Mouse (Mus musculus): ENCODE data around the gene Pdcd7. TPM values are rescaled to one million over a fixed set of nuclear protein-coding genes. Genes with fewer than 3 reads are reported as not detected.

Pdcd7 gene
- polyA plus RNA-seq, 1 experiment: 9.9 TPM

DNA sequence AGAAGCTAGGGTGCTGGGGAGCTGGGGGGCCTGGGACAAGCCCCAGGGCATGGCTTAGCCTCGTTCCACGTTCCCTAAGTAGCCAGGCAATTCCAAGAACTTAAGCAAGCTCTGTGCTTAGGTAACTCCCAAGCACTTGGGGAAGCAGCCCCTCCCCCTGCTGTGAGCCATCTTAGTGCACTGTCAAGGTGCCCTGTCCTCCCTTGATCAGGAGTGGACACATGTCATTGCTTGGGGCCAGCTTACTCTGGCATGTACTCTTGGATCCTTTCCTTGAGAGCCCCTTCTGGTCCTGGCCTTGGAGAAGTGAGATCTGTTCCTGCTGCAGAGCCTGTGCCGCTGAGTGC is 36.8 kb downstream of the Pdcd7 start:
- no peak for DNase-seq (ENCODE audit: low read depth in 1 of 2, low spot score in 2 of 2)
- no peaks in the 10 kb centered on the region for H3K36me3 ChIP-seq (ENCODE audit: control insufficient read depth, insufficient read depth, low read length)
- no peaks in the 10 kb centered on the region for H3K4me1 ChIP-seq (ENCODE audit: control insufficient read depth, insufficient read depth, insufficient read length)
- WGBS: 77% methylated on average over 3 of the region's 3 CpGs
- no peak overlapping the region for H3K4me3 ChIP-seq (ENCODE audit: extremely low read depth, insufficient read depth, insufficient read length)
- no peaks in the 10 kb centered on the region for H3K27me3 ChIP-seq (ENCODE audit: control insufficient read depth, insufficient read depth, low read length)
- TF ChIP-seq POLR2A (IDR thresholded peaks at IDR 0.05; ENCODE audit: low read depth, low read length) (no peak), CTCF (IDR thresholded peaks at IDR 0.05; ENCODE audit: extremely low read depth, insufficient read depth, insufficient read length, insufficient replicate concordance) (no peak)
- H3K27ac ChIP-seq (ENCODE audit: insufficient read depth, low read length): no peak overlapping the region

DNA sequence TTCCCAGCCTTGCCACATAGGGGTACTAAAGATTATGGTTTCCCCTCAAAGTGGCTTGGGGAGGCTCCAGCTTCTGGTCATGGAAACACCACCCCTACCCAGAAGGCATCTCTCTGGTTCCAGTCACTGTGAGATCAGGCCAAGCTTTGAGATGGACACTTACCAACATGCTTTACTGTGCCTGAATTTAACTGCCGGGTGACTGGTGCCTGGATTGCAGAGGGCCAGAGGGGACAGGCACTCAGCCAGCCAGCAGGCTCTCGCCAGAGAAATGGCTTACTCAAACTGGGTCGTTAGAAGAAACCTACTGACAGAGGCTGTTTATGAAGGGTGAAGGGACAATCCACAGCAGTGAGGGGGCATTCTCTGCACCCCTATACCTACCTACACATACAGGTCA is 38.4 kb downstream of the Pdcd7 start:
- DNase-seq (ENCODE audit: low read depth in 1 of 2, low spot score in 2 of 2): no peak
- no peaks in the 10 kb centered on the region for H3K27me3 ChIP-seq (ENCODE audit: control insufficient read depth, insufficient read depth, low read length)
- no peaks in the 10 kb centered on the region for H3K36me3 ChIP-seq (ENCODE audit: control insufficient read depth, insufficient read depth, low read length)
- TF ChIP-seq POLR2A (IDR thresholded peaks at IDR 0.05; ENCODE audit: low read depth, low read length) (no peak), CTCF (IDR thresholded peaks at IDR 0.05; ENCODE audit: extremely low read depth, insufficient read depth, insufficient read length, insufficient replicate concordance) (no peak)
- no peaks in the 10 kb centered on the region for H3K4me1 ChIP-seq (ENCODE audit: control insufficient read depth, insufficient read depth, insufficient read length)
- no peak overlapping the region for H3K27ac ChIP-seq (ENCODE audit: insufficient read depth, low read length)
- WGBS: 77% methylated on average over 3 of the region's 3 CpGs
- H3K4me3 ChIP-seq (ENCODE audit: extremely low read depth, insufficient read depth, insufficient read length): no peak overlapping the region

DNA sequence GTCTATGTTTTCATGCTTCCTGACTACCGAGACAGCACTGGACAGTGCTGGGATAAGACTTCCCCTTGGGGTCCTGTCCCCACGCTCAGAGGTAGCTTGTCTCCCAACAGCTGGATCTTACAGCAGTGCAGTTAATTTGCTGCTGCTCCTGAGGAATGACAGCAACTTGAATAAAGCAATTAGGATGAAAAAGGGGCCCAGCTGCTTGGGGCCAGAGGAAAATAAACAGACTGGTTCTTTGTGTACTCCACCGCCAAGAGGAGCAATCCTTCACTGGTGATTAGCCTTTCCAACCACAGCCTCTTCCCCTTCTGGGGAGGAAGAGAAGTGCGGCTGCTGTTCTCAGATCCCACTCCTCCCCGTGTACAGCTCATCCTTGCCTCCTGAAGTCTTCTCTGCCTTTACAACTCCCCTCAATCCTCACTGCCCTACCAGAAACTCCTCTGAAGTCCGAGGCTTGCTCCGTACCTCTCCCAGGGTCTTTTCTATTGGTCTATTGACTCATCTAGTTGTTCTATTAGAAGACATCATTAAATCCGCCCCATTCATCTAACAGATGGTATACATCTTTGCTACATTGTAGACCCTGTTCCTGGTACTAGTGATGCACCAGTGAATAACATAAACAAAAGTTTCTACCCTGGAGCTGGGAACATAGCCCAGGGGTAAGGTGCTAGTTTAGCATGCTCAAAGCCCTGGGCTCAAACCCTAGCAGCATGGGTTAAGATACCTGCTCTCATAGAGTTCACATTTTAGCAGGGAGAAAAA is 40.7 kb downstream of the Pdcd7 start:
- Histone ChIP-seq H3K4me3 (ENCODE audit: extremely low read depth, insufficient read depth, insufficient read length) (no peak overlapping the region), H3K27ac (ENCODE audit: insufficient read depth, low read length) (no peak overlapping the region), H3K36me3 (ENCODE audit: control insufficient read depth, insufficient read depth, low read length) (no peaks in the 10 kb centered on the region), H3K4me1 (ENCODE audit: control insufficient read depth, insufficient read depth, insufficient read length) (peaks cover 7% of the 10 kb centered on the region), H3K27me3 (ENCODE audit: control insufficient read depth, insufficient read depth, low read length) (peaks cover 8% of the 10 kb centered on the region)
- DNase-seq (ENCODE audit: low read depth in 1 of 2, low spot score in 2 of 2): no peak
- 55% methylated on average over 8 of the region's 8 CpGs for WGBS
- no peak for TF ChIP-seq POLR2A (IDR thresholded peaks at IDR 0.05; ENCODE audit: low read depth, low read length)
- no peak for TF ChIP-seq CTCF (IDR thresholded peaks at IDR 0.05; ENCODE audit: extremely low read depth, insufficient read depth, insufficient read length, insufficient replicate concordance)

DNA sequence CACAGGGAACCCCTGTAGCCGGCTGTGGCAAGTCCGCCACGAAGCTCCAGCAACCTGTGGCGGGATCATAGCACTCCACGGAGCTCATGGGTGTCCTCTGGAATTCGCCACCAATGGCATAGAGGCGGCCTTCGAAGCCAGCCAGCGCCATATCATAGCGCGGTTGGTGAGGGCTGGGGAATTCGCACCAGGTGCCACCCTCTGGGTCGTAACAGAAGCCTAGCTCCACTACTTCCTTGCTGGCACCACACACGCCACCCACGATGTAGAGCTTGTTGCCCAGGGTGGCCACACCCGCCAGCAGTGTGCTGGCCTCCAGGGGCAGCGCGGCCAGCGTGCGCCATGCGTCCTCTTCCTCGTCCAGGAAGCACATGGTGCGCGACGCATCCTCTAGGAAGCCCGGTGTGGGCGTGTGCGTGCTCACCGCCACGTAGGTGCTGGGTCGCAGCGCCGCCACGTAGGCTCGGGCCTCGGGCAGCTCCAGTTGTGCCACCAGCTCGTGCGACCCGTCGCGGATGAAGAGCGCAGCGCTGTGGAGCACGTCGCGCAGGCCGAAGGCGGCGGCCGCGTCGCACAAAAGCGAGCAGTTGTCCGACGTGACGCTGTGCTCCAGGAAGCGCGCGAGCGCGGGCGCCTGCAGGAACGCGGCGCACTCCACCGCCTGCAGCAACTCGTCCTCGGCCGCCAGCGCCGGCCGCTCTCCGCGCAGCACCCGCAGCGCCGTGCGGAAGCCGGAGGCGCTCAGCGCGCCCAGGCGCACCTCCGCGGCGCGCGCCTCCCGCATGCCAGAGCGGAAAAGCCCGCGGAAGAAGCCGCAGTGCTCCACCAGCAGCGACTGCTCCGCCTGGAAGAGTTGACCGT is 45.1 kb downstream of the Pdcd7 start:
- DNase-seq (ENCODE audit: low read depth in 1 of 2, low spot score in 2 of 2): no peak
- Histone ChIP-seq H3K4me1 (ENCODE audit: control insufficient read depth, insufficient read depth, insufficient read length) (peaks cover 7% of the 10 kb centered on the region), H3K36me3 (ENCODE audit: control insufficient read depth, insufficient read depth, low read length) (no peaks in the 10 kb centered on the region), H3K27me3 (ENCODE audit: control insufficient read depth, insufficient read depth, low read length) (peaks cover 9% of the 10 kb centered on the region), H3K4me3 (ENCODE audit: extremely low read depth, insufficient read depth, insufficient read length) (no peak overlapping the region; the same call in 1 of the 2 replicates), H3K27ac (ENCODE audit: insufficient read depth, low read length) (no peak overlapping the region)
- WGBS: 13% methylated on average over 96 of the region's 96 CpGs
- TF ChIP-seq POLR2A (IDR thresholded peaks at IDR 0.05; ENCODE audit: low read depth, low read length) (no peak), CTCF (IDR thresholded peaks at IDR 0.05; ENCODE audit: extremely low read depth, insufficient read depth, insufficient read length, insufficient replicate concordance) (no peak)

DNA sequence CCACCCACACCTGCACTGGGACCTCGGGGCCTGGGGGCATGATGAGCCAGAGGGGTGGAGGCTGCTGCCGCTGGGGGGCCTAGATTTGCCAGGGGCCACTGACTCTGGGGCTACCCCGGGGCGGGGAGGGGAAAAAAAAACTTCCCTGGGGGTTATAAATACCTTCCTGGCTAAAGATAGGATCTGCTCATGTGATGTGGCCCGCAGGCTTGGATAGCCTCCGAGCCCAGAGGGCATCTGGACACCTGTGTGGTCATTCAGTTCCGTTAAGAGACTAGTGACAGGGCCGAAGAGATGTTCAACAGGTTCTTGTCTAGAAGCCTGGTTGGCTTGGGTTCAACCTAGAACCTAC is 45.7 kb downstream of the Pdcd7 start, which contains the start of gene Kbtbd13:
Gene Kbtbd13, minus strand, starts transcription at position 40 of the 352 bp plus-strand sequence.
- H3K4me1 ChIP-seq (ENCODE audit: control insufficient read depth, insufficient read depth, insufficient read length): peaks cover 7% of the 10 kb centered on the region
- WGBS: 42% methylated on average over 8 of the region's 8 CpGs
- H3K27me3 ChIP-seq (ENCODE audit: control insufficient read depth, insufficient read depth, low read length): peaks cover 9% of the 10 kb centered on the region

DNA sequence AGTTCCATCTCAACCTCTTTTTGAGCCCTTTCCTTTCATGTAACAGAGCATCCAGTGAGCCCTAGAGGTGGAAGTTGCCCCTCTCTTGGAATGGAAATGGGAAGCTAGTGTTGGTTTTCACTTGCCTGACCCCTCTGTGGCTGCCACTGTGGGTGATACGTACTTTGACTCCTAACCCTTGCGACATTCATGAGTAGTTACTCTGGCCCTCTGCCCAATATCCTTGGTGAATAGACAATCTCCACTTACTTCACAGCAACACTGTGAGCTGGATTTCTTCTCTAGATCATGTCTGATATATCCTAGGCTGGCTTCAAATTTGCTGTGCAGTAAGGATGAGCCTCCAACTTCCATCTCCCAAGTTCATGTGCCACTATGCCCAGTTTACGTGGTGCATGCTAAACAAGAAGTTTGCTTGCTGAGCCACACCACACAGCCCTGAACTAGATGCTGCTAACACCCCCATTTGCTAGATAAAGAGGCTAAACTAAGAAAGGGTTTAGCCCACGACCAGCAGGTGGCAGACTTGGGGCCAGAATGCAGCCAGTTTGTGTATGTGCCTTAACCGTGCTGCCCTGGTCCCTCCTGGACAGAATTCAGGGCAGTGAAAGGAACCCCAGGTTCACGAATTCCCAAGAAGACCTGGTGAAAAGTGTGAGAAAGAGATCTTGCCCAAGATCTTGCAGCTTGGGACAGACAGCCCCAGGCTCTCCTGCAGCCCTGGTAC is 46.9 kb downstream of the Pdcd7 start:
- TF ChIP-seq CTCF (IDR thresholded peaks at IDR 0.05; ENCODE audit: extremely low read depth, insufficient read depth, insufficient read length, insufficient replicate concordance): peak; percentile 65; the same call in 1 of the 2 replicates
- no peak for TF ChIP-seq POLR2A (IDR thresholded peaks at IDR 0.05; ENCODE audit: low read depth, low read length)
- WGBS: 24% methylated on average over 6 of the region's 6 CpGs
- H3K27ac ChIP-seq (ENCODE audit: insufficient read depth, low read length): no peak overlapping the region
- peak in 1 of 2 experiments; percentile 40 for DNase-seq (ENCODE audit: low read depth in 1 of 2, low spot score in 2 of 2)
- peaks cover 9% of the 10 kb centered on the region for H3K27me3 ChIP-seq (ENCODE audit: control insufficient read depth, insufficient read depth, low read length)
- no peaks in the 10 kb centered on the region for H3K36me3 ChIP-seq (ENCODE audit: control insufficient read depth, insufficient read depth, low read length)
- no peak overlapping the region for H3K4me3 ChIP-seq (ENCODE audit: extremely low read depth, insufficient read depth, insufficient read length)
- peaks cover 7% of the 10 kb centered on the region for H3K4me1 ChIP-seq (ENCODE audit: control insufficient read depth, insufficient read depth, insufficient read length)

More for the DNA sequence above, 45.7 kb downstream of the Pdcd7 start, which contains the start of gene Kbtbd13:
- no peak within 1 kb of the TSS; the same call in 1 of the 2 replicates for H3K4me3 ChIP-seq (ENCODE audit: extremely low read depth, insufficient read depth, insufficient read length)
- H3K36me3 ChIP-seq (ENCODE audit: control insufficient read depth, insufficient read depth, low read length): no peaks in the 10 kb centered on the region
- DNase-seq (ENCODE audit: low read depth in 1 of 2, low spot score in 2 of 2): no peak
- TF ChIP-seq POLR2A (IDR thresholded peaks at IDR 0.05; ENCODE audit: low read depth, low read length) (no peak), CTCF (IDR thresholded peaks at IDR 0.05; ENCODE audit: extremely low read depth, insufficient read depth, insufficient read length, insufficient replicate concordance) (no peak)
- no peak within 1 kb of the TSS for H3K27ac ChIP-seq (ENCODE audit: insufficient read depth, low read length)
